Mouse (Mus musculus) forebrain, embryonic 10.5 days (tissue): ENCODE results near the gene Atp5j2. TPM values are rescaled to one million over a fixed set of nuclear protein-coding genes. Genes with fewer than 3 reads are reported as not detected.

Experiments used
- DNase-seq: peaks from one replicate; pipeline ENCODE4 v3.0.0-alpha.2; 2017; ENCODE audit warnings: low spot score; ENCODE audit errors: extremely low spot score
- H3K27ac ChIP-seq: fragments of 300-500 bp; sonication (generic); 2 replicates; pipeline ENCODE4 v1.5.1; 2016; ENCODE audit warnings: mild to moderate bottlenecking
- H3K27me3 ChIP-seq: fragments of 300-500 bp; sonication (generic); 2 replicates; pipeline ENCODE4 v1.6.1; 2016; ENCODE audit warnings: mild to moderate bottlenecking; ENCODE audit not compliant: poor library complexity, severe bottlenecking
- H3K36me3 ChIP-seq: fragments of 300-500 bp; sonication (generic); replicated peaks from 2 replicates; pipeline ENCODE4 v1.6.1; 2016; ENCODE audit warnings: mild to moderate bottlenecking, moderate library complexity
- H3K4me1 ChIP-seq: fragments of 300-500 bp; sonication (generic); 2 replicates; pipeline ENCODE4 v1.6.1; 2016
- H3K4me3 ChIP-seq: fragments of 300-500 bp; sonication (generic); 2 replicates; pipeline ENCODE4 v1.5.1; 2016; ENCODE audit warnings: mild to moderate bottlenecking, moderate library complexity
- H3K9me3 ChIP-seq: fragments of 300-500 bp; sonication (generic); 2 replicates; pipeline ENCODE4 v1.6.1; 2016; ENCODE audit warnings: mild to moderate bottlenecking, moderate library complexity
- WGBS: fragments of 180-500 bp; shearing (Covaris S2); methylation state at CpG from one replicate; pipeline ENCODE4 v1.1.7; 2016; 5-methylcytosine and 5-hydroxymethylcytosine counted together
- polyA plus RNA-seq: library from polyadenylated mRNA; unstranded; fragments of >200 nt; fragmentation: Nextera tagmentation; extraction: Ambion mirVana; gene quantifications from 2 replicates; pipeline ENCODE4 v1.2.1, GENCODE M21; 2016

The Atp5j2 gene
- polyA plus RNA-seq, 1 experiment from 2014 or later = 508 TPM

DNA sequence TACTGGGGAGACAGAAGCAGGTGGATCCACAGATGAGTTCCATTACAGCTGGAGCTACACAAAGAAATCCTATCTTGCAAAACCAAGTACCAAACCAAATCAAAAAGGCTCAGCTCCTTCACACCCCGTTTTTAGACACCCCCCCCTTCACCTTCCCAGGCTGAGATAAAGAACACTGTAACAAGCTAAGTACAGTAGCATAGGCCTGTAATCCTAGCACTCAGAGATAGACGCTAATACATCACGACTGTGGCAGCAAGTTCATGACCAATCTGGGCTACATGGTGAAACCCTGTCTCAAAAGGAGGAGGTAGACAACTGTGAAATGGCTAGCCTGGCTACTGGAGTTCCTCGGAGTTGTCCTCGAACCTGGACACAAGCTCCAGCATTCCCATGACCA, 1.5 kb downstream of the Atp5j2 start:
- no peaks in the 10 kb centered on the region for H3K27me3 ChIP-seq
- H3K9me3 ChIP-seq = no peaks in the 10 kb centered on the region
- H3K4me3 ChIP-seq = peak overlapping the region; percentile 89
- WGBS = 60% methylated on average over 5 of the region's 5 CpGs
- peaks cover 19% of the 10 kb centered on the region for H3K4me1 ChIP-seq
- H3K36me3 ChIP-seq = peaks cover 54% of the 10 kb centered on the region
- DNase-seq = no peak
- peak overlapping the region; percentile 96 for H3K27ac ChIP-seq

DNA sequence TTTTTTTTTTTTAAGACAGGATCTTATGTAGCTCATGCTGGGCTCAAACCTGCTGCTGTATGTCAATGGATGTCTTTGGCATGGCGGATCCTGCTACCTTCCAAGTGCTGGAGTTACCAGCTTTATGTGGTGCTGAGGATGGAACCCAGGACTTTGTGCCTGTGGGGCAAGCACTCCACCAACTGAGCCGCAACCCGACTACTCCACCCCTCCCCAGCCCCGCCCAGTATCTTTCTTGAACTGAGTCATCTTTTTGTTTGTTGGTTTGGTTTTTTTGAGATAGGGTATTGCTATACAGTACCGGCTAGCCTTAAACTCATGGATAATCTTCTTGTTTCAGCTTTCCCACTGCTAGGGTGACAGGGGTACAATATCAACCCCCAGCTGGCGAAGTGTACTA, 2.4 kb downstream of the Atp5j2 start:
- H3K27me3 ChIP-seq = no peaks in the 10 kb centered on the region
- no peaks in the 10 kb centered on the region for H3K9me3 ChIP-seq
- no peak overlapping the region for H3K27ac ChIP-seq
- DNase-seq = no peak
- peaks cover 19% of the 10 kb centered on the region for H3K4me1 ChIP-seq
- WGBS = 93% methylated on average over 6 of the region's 6 CpGs
- peaks cover 54% of the 10 kb centered on the region for H3K36me3 ChIP-seq
- no peak overlapping the region for H3K4me3 ChIP-seq

- DNase-seq = no peak
- no peaks in the 10 kb centered on the region for H3K27me3 ChIP-seq
- H3K36me3 ChIP-seq = peaks cover 90% of the 10 kb centered on the region
- H3K4me1 ChIP-seq = peaks cover 6% of the 10 kb centered on the region
- no peak overlapping the region for H3K4me3 ChIP-seq
- no peak overlapping the region for H3K27ac ChIP-seq
- H3K9me3 ChIP-seq = no peaks in the 10 kb centered on the region
- WGBS = 89% methylated on average over 2 of the region's 2 CpGs
Observed at GRCm38 (mm10) chr5:145185244-145185643, 6.6 kb downstream of the Atp5j2 start.

DNA sequence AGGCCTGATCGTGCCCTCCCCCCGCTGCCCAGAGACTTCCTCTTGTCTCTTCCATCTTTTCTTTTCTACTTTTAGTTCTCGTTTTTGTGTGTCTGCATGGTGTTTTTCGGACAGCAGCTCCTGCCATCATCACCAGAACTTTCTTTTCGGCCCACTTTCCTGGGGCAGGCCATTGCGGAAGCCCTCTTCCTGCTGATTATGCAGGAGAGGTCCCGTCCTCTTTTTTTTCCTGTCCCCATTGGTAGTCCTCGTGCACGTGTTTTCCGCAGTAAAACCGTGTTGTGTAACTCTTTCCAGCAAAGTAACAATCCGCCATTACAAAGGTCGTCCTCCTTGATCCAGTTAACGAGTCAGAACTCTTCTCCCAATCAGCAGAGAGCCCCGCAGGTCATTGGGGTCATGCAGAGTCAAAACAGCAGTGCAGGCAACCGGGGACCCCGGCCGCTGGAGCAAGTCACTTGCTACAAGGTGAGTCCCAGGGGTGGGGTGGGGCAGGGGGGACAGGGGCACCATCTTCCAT, 13.3 kb downstream of the Atp5j2 start:
- H3K9me3 ChIP-seq = no peaks in the 10 kb centered on the region
- no peak overlapping the region for H3K4me3 ChIP-seq
- no peak for DNase-seq
- no peaks in the 10 kb centered on the region for H3K27me3 ChIP-seq
- no peak overlapping the region for H3K27ac ChIP-seq
- H3K4me1 ChIP-seq = no peaks in the 10 kb centered on the region
- H3K36me3 ChIP-seq = peaks cover 100% of the 10 kb centered on the region
- WGBS = 88% methylated on average over 18 of the region's 18 CpGs

DNA sequence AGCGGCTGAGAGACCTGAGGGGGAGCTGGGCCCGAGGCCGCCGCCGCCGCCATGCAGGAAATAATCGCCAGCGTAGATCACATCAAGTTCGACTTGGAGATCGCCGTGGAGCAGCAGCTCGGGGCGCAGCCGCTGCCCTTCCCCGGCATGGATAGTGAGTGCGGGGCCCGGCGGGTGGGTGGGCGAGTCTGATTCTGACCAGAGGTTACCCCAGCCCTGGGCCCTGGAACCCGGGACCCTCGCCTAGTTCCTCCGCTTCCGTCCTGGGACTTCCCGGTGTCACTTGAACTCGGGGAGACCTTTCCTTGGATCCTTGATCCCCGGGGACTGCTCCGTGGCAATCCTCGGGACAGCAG, 24.6 kb downstream of the Atp5j2 start:
- no peak for DNase-seq
- H3K4me1 ChIP-seq = peaks cover 25% of the 10 kb centered on the region
- H3K4me3 ChIP-seq = peak overlapping the region; percentile 89
- 0% methylated on average over 28 of the region's 28 CpGs for WGBS
- no peaks in the 10 kb centered on the region for H3K27me3 ChIP-seq
- no peaks in the 10 kb centered on the region for H3K9me3 ChIP-seq
- peaks cover 56% of the 10 kb centered on the region for H3K36me3 ChIP-seq
- H3K27ac ChIP-seq = peak overlapping the region; percentile 93

- Histone ChIP-seq H3K4me1 (peaks cover 25% of the 10 kb centered on the region), H3K36me3 (peaks cover 56% of the 10 kb centered on the region), H3K9me3 (no peaks in the 10 kb centered on the region), H3K4me3 (peak within 1 kb of the TSS; percentile 89), H3K27ac (peak within 1 kb of the TSS; percentile 93), H3K27me3 (no peaks in the 10 kb centered on the region)
- WGBS = under 1% methylated on average over 51 of the region's 51 CpGs
- peak; percentile 100 for DNase-seq
Observed at GRCm38 (mm10) chr5:145166536-145167305, 25.1 kb downstream of the Atp5j2 start, which contains the start of the genes Ptcd1 and Cpsf4. TSS of gene Ptcd1 (minus strand) at chr5:145167108. TSS of gene Cpsf4 (plus strand) at chr5:145167213.

- H3K4me1 ChIP-seq = peaks cover 25% of the 10 kb centered on the region
- no peaks in the 10 kb centered on the region for H3K27me3 ChIP-seq
- no peak overlapping the region for H3K27ac ChIP-seq
- DNase-seq = no peak
- H3K9me3 ChIP-seq = no peaks in the 10 kb centered on the region
- 91% methylated on average over 15 of the region's 15 CpGs for WGBS
- H3K4me3 ChIP-seq = no peak overlapping the region; the same call in 1 of the 2 replicates
- peaks cover 56% of the 10 kb centered on the region for H3K36me3 ChIP-seq
Observed at GRCm38 (mm10) chr5:145165184-145165583, 26.7 kb downstream of the Atp5j2 start.

DNA sequence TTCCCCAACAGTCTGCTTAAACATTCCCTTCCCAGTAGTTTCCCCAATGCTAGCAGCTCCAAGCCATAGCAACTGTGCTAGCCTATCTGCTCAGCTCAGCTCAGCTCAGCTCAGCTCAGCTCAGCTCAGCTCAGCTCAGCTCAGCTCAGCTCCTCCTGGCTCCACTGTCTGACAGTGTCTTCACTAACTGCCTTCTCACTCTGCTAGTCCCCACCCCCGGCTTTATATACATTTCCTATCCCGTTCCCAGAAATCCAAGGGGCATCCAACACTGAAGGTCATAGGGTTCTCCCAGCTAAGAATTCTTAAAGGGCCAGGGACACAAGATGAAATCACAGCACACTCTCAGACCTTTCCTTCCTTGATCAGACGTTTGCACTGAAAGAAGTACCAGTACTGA, 27.2 kb downstream of the Atp5j2 start:
- 76% methylated on average over 3 of the region's 3 CpGs for WGBS
- Histone ChIP-seq H3K9me3 (no peaks in the 10 kb centered on the region), H3K4me1 (peaks cover 25% of the 10 kb centered on the region), H3K27ac (no peak overlapping the region), H3K27me3 (no peaks in the 10 kb centered on the region), H3K36me3 (peaks cover 56% of the 10 kb centered on the region), H3K4me3 (no peak overlapping the region; the same call in 1 of the 2 replicates)
- no peak for DNase-seq

- WGBS = 95% methylated on average over 14 of the region's 14 CpGs
- peaks cover 84% of the 10 kb centered on the region for H3K36me3 ChIP-seq
Observed at GRCm38 (mm10) chr5:145161361-145161760, 30.5 kb downstream of the Atp5j2 start.

DNA sequence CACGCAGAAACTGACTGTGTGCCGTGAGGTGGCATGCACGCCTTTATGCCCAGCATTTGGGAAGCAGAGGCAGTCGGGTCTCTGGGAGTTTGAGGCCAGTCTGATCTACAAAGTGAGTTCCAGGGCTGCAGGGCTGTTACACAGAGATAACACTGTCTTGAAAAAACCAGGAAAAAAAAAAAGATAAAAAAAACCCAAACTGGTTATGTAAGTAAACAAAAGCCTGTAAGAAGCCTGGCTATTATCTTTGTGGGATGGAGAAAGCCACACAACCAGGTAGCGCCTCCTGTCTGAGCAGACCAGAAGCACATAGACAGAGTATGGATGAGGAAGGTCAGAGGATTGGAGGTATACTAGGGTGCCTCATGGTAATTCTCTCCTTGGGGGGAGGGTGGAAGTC, 39.2 kb downstream of the Atp5j2 start:
- Histone ChIP-seq H3K27ac (no peak overlapping the region), H3K4me3 (no peak overlapping the region), H3K4me1 (no peaks in the 10 kb centered on the region), H3K36me3 (peaks cover 97% of the 10 kb centered on the region), H3K9me3 (no peaks in the 10 kb centered on the region), H3K27me3 (no peaks in the 10 kb centered on the region)
- WGBS = 92% methylated on average over 5 of the region's 5 CpGs
- no peak for DNase-seq

More at GRCm38 (mm10) chr5:145161361-145161760, 30.5 kb downstream of the Atp5j2 start:
- DNase-seq = no peak
- H3K4me3 ChIP-seq = no peak overlapping the region
- peaks cover 9% of the 10 kb centered on the region for H3K4me1 ChIP-seq
- H3K27me3 ChIP-seq = no peaks in the 10 kb centered on the region
- no peaks in the 10 kb centered on the region for H3K9me3 ChIP-seq
- no peak overlapping the region for H3K27ac ChIP-seq

GRCm38 (mm10) chr5:145149294-145149693, 42.6 kb downstream of the Atp5j2 start:
- Histone ChIP-seq H3K27me3 (no peaks in the 10 kb centered on the region), H3K9me3 (no peaks in the 10 kb centered on the region), H3K4me1 (no peaks in the 10 kb centered on the region), H3K4me3 (no peak overlapping the region), H3K27ac (no peak overlapping the region), H3K36me3 (peaks cover 100% of the 10 kb centered on the region)
- DNase-seq = no peak
- whole genome bisulfite sequencing = 94% methylated on average over 6 of the region's 6 CpGs

GRCm38 (mm10) chr5:145147748-145148147, 44.1 kb downstream of the Atp5j2 start:
- H3K4me1 ChIP-seq = no peaks in the 10 kb centered on the region

DNA sequence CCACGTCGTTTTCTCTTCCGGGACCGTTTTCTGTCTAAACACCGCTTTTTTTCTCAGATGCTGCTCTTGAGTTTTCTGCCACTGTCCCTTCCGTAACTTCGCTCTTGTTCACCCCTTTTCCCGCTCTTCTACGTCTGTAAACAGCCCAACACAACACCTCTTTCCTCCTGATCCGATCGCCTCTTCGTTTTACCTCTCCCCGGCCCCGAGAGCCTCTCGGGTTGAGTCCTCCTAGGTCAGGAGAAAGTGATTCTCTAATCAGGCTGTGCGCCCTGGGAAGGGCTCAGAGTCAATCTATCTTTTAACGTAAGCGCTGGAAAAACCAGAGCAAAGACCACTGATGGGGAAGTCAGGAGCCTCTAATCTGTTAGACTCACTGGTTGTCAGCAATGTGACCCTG, 51.3 kb downstream of the Atp5j2 start:
- WGBS = under 1% methylated on average over 18 of the region's 18 CpGs
- peak overlapping the region; percentile 99 for H3K27ac ChIP-seq
- H3K27me3 ChIP-seq = no peaks in the 10 kb centered on the region
- DNase-seq = no peak
- H3K9me3 ChIP-seq = no peaks in the 10 kb centered on the region
- peaks cover 64% of the 10 kb centered on the region for H3K36me3 ChIP-seq
- peaks cover 29% of the 10 kb centered on the region for H3K4me1 ChIP-seq
- H3K4me3 ChIP-seq = peak overlapping the region; percentile 97

More at GRCm38 (mm10) chr5:145147748-145148147, 44.1 kb downstream of the Atp5j2 start:
- WGBS = 95% methylated on average over 5 of the region's 5 CpGs
- Histone ChIP-seq H3K27me3 (no peaks in the 10 kb centered on the region), H3K36me3 (peaks cover 100% of the 10 kb centered on the region), H3K27ac (no peak overlapping the region), H3K4me3 (no peak overlapping the region), H3K9me3 (no peaks in the 10 kb centered on the region)
- DNase-seq = no peak
